Mouse (Mus musculus): ENCODE results near the gene Kif1b.

- TF ChIP-seq CTCF (IDR thresholded peaks at IDR 0.05) (no peak), EP300 (IDR thresholded peaks at IDR 0.05) (no peak)
Observed at GRCm38 (mm10) chr4:149177046-149177445, 130.4 kb downstream of the Kif1b start.
